Mouse (Mus musculus) embryo, embryonic 9.5 days (tissue): ENCODE measurements around the gene Gnb4.
A peak's percentile ranks its signal among the peaks of the same experiment; 100 is the strongest.

Source experiments
- DNase-seq: peaks from one replicate; pipeline ENCODE4 v3.0.0-alpha.2; 2017; ENCODE audit errors: extremely low spot score

Gnb4 gene

DNA sequence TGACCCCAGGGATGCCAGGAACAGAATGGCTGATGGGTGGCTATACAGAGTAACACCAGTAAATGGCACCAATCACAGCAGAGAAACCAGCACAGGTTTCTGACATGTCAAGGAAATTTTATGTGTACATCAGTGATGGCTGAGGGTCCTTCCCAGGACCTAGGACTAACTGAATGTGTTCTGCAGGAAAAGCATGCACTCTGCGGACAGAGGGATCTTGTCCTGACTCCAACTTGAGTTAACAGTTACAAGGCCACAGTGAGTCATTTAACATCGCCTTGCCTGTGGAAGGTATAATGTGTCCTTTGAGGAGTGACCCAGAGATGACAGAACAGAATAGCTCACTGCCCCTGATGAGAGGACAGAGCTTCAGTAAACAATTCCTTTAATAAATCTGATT lies 1.6 kb downstream of the Gnb4 start:
- no peak for DNase-seq

- no peak for DNase-seq
Measured at GRCm38 (mm10) chr3:32611606-32612170, 4.7 kb downstream of the Gnb4 start.

- peak; percentile 33 for DNase-seq
Measured at GRCm38 (mm10) chr3:32610560-32610959, 5.8 kb downstream of the Gnb4 start.

GRCm38 (mm10) chr3:32609233-32609632 lies 7.2 kb downstream of the Gnb4 start:
- no peak for DNase-seq

DNA sequence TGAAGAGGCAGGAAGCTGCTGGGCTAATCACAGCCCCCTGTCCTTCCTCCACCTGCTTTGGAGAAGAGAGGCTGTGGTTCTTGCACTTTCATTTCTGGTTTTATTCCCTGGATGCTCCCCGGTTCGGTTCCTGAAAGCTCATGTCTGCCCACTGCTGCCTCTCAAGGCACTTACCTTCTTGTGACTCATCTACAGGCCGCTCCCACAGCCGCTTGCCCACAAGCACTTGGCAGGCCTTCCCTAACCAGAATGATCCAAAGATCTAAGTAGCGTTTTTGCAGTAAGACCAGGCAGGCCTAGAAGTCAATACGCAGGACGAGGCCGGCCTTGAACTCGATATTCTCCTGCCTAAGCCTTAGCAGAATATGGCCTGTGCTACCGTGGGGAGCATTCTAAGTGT lies 15.3 kb downstream of the Gnb4 start:
- no peak for DNase-seq

DNA sequence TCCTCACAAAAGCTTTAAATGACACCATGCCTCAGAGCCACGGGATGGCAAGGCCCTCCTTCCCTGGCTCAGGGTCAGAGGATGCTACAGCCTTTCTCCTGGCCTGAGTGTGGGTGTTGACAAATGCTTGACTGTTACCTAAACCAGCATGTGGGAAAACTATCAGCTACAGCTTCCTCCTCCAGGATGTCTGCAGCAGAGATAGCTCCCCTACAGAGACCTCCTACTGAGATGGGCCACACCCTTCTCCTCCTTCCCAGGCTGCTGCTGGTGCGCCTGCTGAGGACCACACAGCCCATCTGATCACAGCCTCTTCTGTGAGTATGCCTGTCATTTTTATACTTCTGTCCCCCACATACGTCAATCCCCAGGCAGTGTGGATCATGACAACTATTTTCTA lies 17.1 kb downstream of the Gnb4 start:
- DNase-seq = no peak

DNA sequence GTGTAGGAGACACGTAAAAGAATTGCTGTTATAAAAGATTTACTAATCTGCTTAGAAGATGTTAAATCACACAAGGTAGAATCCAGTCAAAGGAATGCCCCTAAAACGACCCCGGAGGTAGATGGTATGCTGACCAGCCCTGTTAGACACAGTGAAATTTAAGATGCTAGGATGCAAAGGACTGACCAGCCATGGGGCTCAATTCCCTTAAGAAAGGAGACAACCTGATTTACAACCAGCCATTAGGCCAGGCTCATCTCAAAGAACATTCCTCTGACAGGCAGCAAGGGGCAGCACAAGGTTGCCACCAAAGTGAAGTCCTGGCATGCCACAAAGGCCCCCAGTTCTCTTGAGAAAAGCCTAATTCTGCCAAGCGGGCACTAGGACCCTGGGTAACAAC lies 21.3 kb downstream of the Gnb4 start:
- DNase-seq = peak; percentile 19

- no peak for DNase-seq
Measured at GRCm38 (mm10) chr3:32586274-32586673, 30.1 kb downstream of the Gnb4 start.

DNA sequence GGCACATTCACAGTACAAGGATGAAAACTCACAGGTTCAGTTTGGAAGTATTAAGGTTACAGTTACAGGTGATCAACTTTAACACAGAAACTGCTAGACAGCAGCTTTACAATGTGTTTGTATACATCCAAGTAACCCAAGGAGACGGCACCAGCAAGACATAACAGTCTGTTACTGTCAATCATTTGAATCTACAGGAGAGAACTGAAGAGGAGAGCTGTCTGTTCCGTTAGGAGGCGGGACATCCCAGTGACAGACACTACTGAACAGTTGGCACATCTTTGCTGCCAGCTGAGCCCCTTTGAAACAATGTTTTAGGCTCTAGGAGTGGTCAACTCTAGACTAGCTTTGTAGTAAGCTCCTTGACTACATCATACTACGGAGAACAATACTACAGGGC lies 32.9 kb downstream of the Gnb4 start:
- DNase-seq = no peak

GRCm38 (mm10) chr3:32581911-32582310 lies 34.5 kb downstream of the Gnb4 start:
- DNase-seq = no peak

GRCm38 (mm10) chr3:32580738-32581137 lies 35.6 kb downstream of the Gnb4 start:
- DNase-seq = no peak

GRCm38 (mm10) chr3:32578772-32579171 lies 37.6 kb downstream of the Gnb4 start:
- DNase-seq = no peak

GRCm38 (mm10) chr3:32575151-32575550 lies 41.2 kb downstream of the Gnb4 start:
- DNase-seq = no peak

- DNase-seq = no peak
Measured at GRCm38 (mm10) chr3:32573881-32574280, 42.5 kb downstream of the Gnb4 start.

GRCm38 (mm10) chr3:32573086-32573485 lies 43.3 kb downstream of the Gnb4 start:
- DNase-seq = no peak

DNA sequence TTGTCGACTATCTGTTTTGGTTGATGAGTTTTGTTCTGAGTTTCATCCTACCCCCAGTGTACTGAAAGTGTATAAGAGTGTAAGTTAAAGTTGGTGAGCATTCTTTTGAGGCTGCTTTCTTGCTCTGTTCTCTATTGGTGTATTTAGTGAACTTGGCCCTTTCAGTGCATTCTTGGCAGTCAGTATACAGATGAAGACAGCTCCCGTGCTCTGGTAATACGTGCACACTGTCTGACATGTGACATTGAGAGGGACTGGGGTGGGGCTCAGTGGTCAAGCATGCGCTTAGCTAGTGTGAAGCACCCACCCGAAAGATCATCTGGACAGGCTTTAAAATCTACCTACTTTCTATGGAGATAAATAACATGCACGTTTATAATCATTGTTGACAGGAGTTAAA lies 53.0 kb downstream of the Gnb4 start:
- no peak for DNase-seq

DNA sequence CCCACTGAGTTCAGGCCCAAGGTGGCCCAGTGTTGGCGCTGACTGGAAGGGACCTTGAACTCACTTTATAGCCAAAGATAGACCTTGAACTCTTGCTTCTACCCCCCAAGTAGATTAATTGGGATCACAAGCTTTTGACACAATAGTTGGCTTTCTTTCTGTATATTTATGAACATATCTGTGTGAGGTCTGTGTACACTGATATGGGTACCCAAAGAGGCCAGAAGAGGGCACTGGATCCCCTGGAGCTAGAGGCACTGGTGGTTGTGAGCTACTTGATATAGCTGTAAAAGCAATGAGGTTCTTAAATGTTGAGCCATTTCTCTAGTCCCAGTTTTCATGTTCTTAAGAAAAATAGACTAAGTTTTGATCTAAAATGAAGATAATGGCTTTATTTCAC lies 63.3 kb downstream of the Gnb4 start:
- no peak for DNase-seq

- no peak for DNase-seq
Measured at GRCm38 (mm10) chr3:32538091-32538490, 78.3 kb downstream of the Gnb4 start.

- no peak for DNase-seq
Measured at GRCm38 (mm10) chr3:32537556-32537955, 78.8 kb downstream of the Gnb4 start.

GRCm38 (mm10) chr3:32535692-32536091 lies 80.7 kb downstream of the Gnb4 start:
- DNase-seq = no peak
